Mouse (Mus musculus) CH12.LX (cell line): ENCODE measurements around the gene Ccs.

Source experiments
- CHD2 ChIP-seq: IDR thresholded peaks from 2 replicates; pipeline ENCODE4 v1.6.1; 2011; ENCODE audit warnings: low read length, improper control_type of control experiment
- CTCF ChIP-seq, 2 experiments: IDR thresholded peaks in 1 of 2; conservative IDR thresholded peaks in 1 of 2; 2 replicates each; pipeline ENCODE4 v1.5.1; 2011 to 2012; ENCODE audit warnings: low read depth in 2 of 2, low read length in 2 of 2, improper control_type of control experiment in 1 of 2, inconsistent platforms in 1 of 2, mild to moderate bottlenecking in 1 of 2, moderate library complexity in 1 of 2
- ELF1 ChIP-seq: IDR thresholded peaks from 2 replicates; pipeline ENCODE4 v1.6.1; 2014; ENCODE audit warnings: low read depth, mild to moderate bottlenecking, inconsistent platforms, low read length, improper control_type of control experiment
- EP300 ChIP-seq: IDR thresholded peaks from 2 replicates; pipeline ENCODE4 v1.6.1; 2011; ENCODE audit warnings: low read length, improper control_type of control experiment
- ETS1 ChIP-seq: conservative IDR thresholded peaks from 2 replicates; pipeline ENCODE4 v1.6.1; 2012; ENCODE audit warnings: low read depth, mild to moderate bottlenecking, inconsistent platforms, low read length, improper control_type of control experiment, moderate library complexity
- SIN3A ChIP-seq: IDR thresholded peaks from 2 replicates; pipeline ENCODE4 v1.6.1; 2012; ENCODE audit warnings: low read length, improper control_type of control experiment, inconsistent platforms
- SMC3 ChIP-seq: IDR thresholded peaks from 2 replicates; pipeline ENCODE4 v1.6.1; 2011; ENCODE audit warnings: low read depth, low read length, improper control_type of control experiment
- USF1 ChIP-seq: IDR thresholded peaks from 2 replicates; pipeline ENCODE4 v1.6.1; 2014; ENCODE audit warnings: low read depth, mild to moderate bottlenecking, inconsistent platforms, low read length, improper control_type of control experiment
- ZC3H11A ChIP-seq: IDR thresholded peaks from 2 replicates; pipeline ENCODE4 v1.6.1; 2012; ENCODE audit warnings: low read depth, mild to moderate bottlenecking, inconsistent platforms, low read length, improper control_type of control experiment

DNA sequence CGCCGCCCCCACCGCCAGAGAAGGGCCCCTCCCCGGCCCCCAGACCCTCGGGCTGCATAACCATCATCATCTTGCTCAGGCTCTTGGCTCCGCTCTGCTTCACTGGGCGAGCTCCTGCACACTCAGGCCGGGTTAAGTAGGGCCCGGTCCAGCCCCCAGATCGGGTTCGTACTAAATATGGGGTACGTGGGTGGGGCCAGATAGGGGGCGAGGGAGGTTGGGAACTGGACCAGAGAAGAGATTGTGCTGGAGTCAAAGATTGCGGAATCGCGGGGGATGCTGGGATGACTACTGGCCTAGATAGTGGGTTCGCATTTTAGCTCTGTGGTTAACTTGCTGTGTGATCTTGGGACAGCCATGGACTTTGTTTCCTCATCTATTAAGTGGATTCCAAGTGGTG, 38.7 kb upstream of the Ccs start, which contains the start of gene Actn3:
- no peak for TF ChIP-seq ZC3H11A
- no peak for TF ChIP-seq CTCF (conservative IDR thresholded peaks at IDR 0.05 in 1 of 2, IDR thresholded peaks at IDR 0.05 in 1 of 2; ENCODE audit: low read depth in 2 of 2, low read length in 2 of 2)
- TF ChIP-seq CHD2, result no peak
- no peak for TF ChIP-seq USF1
- TF ChIP-seq ETS1, result no peak
- TF ChIP-seq ELF1, result no peak
- TF ChIP-seq SIN3A, result no peak
- no peak for TF ChIP-seq EP300
- TF ChIP-seq SMC3, result no peak
